Mouse (Mus musculus): ENCODE measurements at regions not wholly inside any gene's neighbourhood (a gene's known extent, or its start where the extent isn't known, plus 50 kb on each side); places are given as distances from the start of the nearest gene placed in this dataset.

DNA sequence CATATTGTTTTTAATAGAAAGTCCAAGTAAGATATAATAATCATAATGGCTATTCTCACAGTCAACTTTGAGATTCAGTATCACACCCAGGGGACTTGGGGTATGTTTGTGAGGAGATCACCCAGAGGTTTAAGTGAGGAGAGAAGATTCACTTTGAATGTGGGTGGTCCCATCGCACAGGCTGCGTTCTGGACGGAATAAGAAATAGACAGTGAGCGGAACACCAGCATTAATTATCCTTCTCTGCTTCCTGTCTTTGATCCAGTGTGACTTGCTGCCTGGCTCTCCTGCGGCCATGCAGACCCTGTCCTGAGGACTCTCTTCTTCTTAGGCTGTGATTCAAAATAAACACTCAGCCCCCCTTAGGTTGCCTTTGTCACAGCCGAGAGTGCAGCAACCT lies 60.6 kb upstream of the Kras start:
- Histone ChIP-seq H3K36me3 (ENCODE audit: insufficient read depth) (no peaks in the 10 kb centered on the region), H3K9me3 (ENCODE audit: low read length) (no peaks in the 10 kb centered on the region), H3K27ac (ENCODE audit: low read depth, low read length) (no peak overlapping the region), H3K27me3 (ENCODE audit: insufficient read depth, low read length) (no peaks in the 10 kb centered on the region), H3K9ac (no peak overlapping the region), H3K4me3 (ENCODE audit: low read depth, low read length) (no peak overlapping the region), H3K4me2 (ENCODE audit: low read depth) (no peak overlapping the region), H3K4me1 (ENCODE audit: insufficient read depth) (no peaks in the 10 kb centered on the region)
- 40% methylated on average over 6 of the region's 6 CpGs for WGBS
- DNase-seq (no peak), ATAC-seq (no peak)
- TF ChIP-seq CTCF (IDR thresholded peaks at IDR 0.05; ENCODE audit: low read depth) = no peak

DNA sequence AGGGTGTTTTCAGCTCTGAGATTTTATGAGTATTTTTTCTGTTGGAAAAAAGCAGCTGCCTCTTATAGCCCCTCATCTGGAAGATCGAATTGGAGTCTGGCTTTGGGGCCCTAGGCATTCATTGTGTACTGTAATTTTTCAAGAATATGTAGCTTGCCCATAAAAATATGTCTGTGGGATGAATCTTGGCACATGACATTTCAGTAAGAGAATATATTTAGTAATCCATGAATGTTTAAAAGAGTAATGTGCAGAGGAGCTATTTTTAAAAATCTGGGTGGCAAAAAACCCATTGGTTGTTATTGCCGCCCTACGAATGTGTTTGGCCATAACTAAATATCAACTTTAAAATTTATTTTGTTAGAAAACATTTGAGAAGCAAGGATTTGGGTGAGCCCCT lies 59.0 kb upstream of the Kras start:
- no peak overlapping the region for H3K27ac ChIP-seq (ENCODE audit: low read depth, low read length)
- no peaks in the 10 kb centered on the region for H3K36me3 ChIP-seq (ENCODE audit: insufficient read depth)
- no peak overlapping the region for H3K9ac ChIP-seq
- ATAC-seq (no peak), DNase-seq (no peak)
- WGBS = 70% methylated on average over 3 of the region's 3 CpGs
- H3K27me3 ChIP-seq (ENCODE audit: insufficient read depth, low read length) = no peaks in the 10 kb centered on the region
- no peak overlapping the region for H3K4me3 ChIP-seq (ENCODE audit: low read depth, low read length)
- no peak overlapping the region for H3K4me2 ChIP-seq (ENCODE audit: low read depth)
- no peaks in the 10 kb centered on the region for H3K4me1 ChIP-seq (ENCODE audit: insufficient read depth)
- TF ChIP-seq CTCF (IDR thresholded peaks at IDR 0.05; ENCODE audit: low read depth) = no peak
- H3K9me3 ChIP-seq (ENCODE audit: low read length) = no peaks in the 10 kb centered on the region

DNA sequence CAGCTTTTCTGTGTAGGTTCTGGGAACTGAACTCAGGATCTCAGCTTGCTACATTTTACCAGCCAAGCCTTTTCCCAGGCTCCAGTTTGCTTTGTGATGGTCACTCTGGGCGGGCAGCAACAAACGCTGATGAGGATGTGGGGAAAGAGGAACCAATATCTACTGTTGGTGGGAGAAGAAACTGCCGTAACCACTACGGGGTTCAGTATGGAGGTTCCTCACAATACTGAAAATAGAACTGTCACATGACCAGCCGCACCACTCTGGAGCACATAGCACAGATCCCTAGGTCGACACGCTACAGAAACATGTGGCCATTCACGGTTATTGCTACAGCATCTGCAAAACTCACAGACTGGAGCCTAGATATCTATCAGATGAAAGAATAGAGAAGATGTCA lies 57.2 kb upstream of the Kras start:
- TF ChIP-seq CTCF (IDR thresholded peaks at IDR 0.05; ENCODE audit: low read depth) = no peak
- H3K9me3 ChIP-seq (ENCODE audit: low read length) = no peaks in the 10 kb centered on the region
- H3K4me3 ChIP-seq (ENCODE audit: low read depth, low read length) = no peak overlapping the region
- H3K27me3 ChIP-seq (ENCODE audit: insufficient read depth, low read length) = no peaks in the 10 kb centered on the region
- DNase-seq = no peak
- 0 out of 2 replicates have a peak, but pooled peaks cover 7% of the 10 kb centered on the region for H3K4me1 ChIP-seq (ENCODE audit: insufficient read depth)
- WGBS = 89% methylated on average over 8 of the region's 8 CpGs
- peak overlapping the region; percentile 57; the same call in 1 of the 2 replicates for H3K27ac ChIP-seq (ENCODE audit: low read depth, low read length)
- H3K36me3 ChIP-seq (ENCODE audit: insufficient read depth) = no peaks in the 10 kb centered on the region
- no peak overlapping the region for H3K4me2 ChIP-seq (ENCODE audit: low read depth)
- no peak for ATAC-seq
- no peak overlapping the region for H3K9ac ChIP-seq

DNA sequence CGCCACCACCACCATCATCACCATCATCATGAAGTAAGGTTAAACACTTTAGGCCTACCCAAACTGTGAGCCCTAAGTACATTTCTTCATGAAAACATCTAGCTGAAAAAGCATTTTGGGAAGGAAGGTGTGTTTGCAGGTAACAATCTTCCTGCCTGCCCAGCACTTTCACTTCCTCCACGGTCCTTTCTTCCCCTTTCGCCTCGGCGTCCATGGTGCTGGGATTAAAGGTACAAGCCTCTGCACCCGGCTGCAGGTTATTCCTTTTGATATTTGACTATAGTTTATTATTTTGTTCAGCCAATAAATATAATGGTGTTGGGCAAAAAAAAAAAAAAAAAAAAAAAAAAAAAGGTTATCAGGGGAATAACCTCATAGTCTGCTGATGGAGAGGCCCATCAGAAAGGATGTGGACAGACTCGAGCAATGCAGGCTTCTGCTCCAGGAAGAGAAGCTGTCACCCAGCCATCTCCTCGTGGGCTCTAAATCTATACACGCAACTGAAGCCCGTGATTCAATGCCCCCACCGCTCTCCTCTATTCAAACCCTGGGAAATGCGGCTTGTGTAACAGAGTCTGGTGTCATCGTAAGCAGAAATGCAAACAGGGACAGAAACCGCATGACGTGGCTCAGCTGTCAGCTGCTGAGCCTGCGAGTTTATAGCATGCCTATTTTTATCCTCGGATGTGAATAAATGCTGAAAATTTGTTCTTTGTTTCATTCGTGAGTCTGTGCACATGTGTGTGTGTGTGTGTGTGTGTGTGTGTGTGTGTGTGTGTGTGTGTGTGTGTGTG lies 56.5 kb upstream of the Kras start:
- H3K4me2 ChIP-seq (ENCODE audit: low read depth) = no peak overlapping the region
- no peak for TF ChIP-seq CTCF (IDR thresholded peaks at IDR 0.05; ENCODE audit: low read depth)
- H3K4me1 ChIP-seq (ENCODE audit: insufficient read depth) = 0 out of 2 replicates have a peak, but pooled peaks cover 7% of the 10 kb centered on the region
- peak overlapping the region; percentile 57; the same call in 1 of the 2 replicates for H3K27ac ChIP-seq (ENCODE audit: low read depth, low read length)
- no peak overlapping the region for H3K4me3 ChIP-seq (ENCODE audit: low read depth, low read length)
- no peaks in the 10 kb centered on the region for H3K9me3 ChIP-seq (ENCODE audit: low read length)
- 58% methylated on average over 18 of the region's 18 CpGs for WGBS
- no peaks in the 10 kb centered on the region for H3K27me3 ChIP-seq (ENCODE audit: insufficient read depth, low read length)
- H3K36me3 ChIP-seq (ENCODE audit: insufficient read depth) = no peaks in the 10 kb centered on the region
- DNase-seq (peak; percentile 82), ATAC-seq (peak; percentile 86)
- no peak overlapping the region for H3K9ac ChIP-seq

DNA sequence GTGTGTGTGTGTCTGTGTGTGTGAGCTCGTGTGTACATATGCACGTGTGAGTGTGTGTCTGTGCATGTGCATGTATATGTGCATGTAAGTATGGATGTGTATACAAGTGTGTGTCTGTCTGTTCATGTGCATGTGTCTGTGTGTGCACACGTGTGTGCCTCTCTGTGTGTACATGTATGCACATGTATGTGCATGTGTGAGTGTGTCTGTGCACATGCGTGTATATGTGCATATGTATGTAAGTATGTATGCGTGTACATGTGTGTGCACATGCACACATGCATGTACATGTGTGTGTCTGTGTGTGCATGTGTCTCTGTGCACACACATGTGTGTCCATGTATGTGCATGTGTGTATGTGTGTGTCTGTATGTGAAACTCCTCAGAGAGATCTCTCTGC lies 55.6 kb upstream of the Kras start:
- Histone ChIP-seq H3K36me3 (ENCODE audit: insufficient read depth) (no peaks in the 10 kb centered on the region), H3K4me2 (ENCODE audit: low read depth) (no peak overlapping the region), H3K4me1 (ENCODE audit: insufficient read depth) (0 out of 2 replicates have a peak, but pooled peaks cover 7% of the 10 kb centered on the region), H3K9me3 (ENCODE audit: low read length) (no peaks in the 10 kb centered on the region), H3K27ac (ENCODE audit: low read depth, low read length) (no peak overlapping the region), H3K9ac (no peak overlapping the region), H3K27me3 (ENCODE audit: insufficient read depth, low read length) (no peaks in the 10 kb centered on the region), H3K4me3 (ENCODE audit: low read depth, low read length) (no peak overlapping the region)
- TF ChIP-seq CTCF (IDR thresholded peaks at IDR 0.05; ENCODE audit: low read depth) = no peak
- no peak for ATAC-seq
- WGBS = 97% methylated on average over 5 of the region's 5 CpGs
- DNase-seq = no peak

DNA sequence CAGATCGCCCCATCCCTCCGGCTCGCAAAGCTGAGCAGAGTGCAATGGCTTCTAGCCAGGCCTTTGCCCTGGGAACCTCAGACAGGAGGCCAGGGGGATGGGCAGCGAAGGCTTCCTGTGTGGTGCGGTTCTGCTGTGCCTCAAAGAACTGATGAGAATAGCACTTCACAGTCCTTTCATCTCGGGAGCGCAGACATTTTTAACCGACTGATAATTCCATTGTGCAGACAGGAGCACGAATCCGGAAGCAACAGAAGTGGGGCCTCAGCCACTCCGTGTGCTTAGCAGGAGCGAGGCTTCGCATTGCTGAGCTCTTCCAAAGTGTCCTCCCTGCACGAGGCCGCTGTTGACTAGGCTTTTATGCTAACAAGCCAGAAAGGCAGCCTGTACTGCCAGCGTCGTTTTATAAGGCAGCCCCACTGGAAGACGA lies 53.6 kb upstream of the Kras start:
- Histone ChIP-seq H3K4me2 (ENCODE audit: low read depth) (peak overlapping the region; percentile 37), H3K36me3 (ENCODE audit: insufficient read depth) (no peaks in the 10 kb centered on the region), H3K27ac (ENCODE audit: low read depth, low read length) (0 out of 2 replicates have a peak overlapping the region, but pooled peaks have one; percentile 22), H3K4me1 (ENCODE audit: insufficient read depth) (0 out of 2 replicates have a peak, but pooled peaks cover 7% of the 10 kb centered on the region), H3K27me3 (ENCODE audit: insufficient read depth, low read length) (no peaks in the 10 kb centered on the region), H3K9me3 (ENCODE audit: low read length) (no peaks in the 10 kb centered on the region), H3K9ac (peak overlapping the region; percentile 23), H3K4me3 (ENCODE audit: low read depth, low read length) (0 out of 2 replicates have a peak overlapping the region, but pooled peaks have one; percentile 7)
- DNase-seq = peak; percentile 77
- peak; percentile 79 for ATAC-seq
- WGBS = 10% methylated on average over 18 of the region's 18 CpGs
- TF ChIP-seq CTCF (IDR thresholded peaks at IDR 0.05; ENCODE audit: low read depth) = no peak

DNA sequence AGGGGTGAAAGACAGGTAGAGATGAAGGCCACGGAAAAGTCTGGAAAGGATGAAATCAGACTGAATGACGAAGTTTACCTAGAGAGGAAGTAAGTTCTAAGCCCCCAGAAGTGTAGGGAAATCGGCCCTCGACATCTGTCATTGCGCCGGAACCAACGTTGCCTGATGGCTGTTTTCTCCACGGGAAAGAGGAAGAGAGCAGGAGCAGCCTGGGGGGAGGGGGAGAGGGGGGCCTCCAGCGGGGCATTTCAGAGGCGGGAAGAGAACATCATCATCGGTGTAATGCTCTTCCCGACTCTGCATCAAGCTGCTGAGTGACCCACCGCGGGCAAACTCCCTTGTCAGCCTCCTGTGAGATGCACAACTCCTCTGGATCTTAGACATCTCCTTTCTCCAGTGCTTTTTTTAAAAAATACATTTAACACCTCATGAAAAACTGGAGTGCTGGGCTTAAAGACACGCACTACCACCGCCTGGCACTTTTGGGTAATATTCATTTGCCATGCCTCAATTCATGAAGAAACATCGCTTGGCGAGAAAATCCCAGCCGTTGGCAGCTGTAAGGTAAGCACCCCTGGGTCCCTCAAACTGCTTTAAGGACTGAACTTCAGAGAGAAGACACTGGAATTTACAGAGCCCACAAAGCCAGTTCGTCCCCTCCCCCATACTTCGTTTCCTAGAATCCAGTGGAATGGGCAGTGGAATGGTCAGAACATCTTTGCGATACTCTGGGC lies 53.0 kb upstream of the Kras start:
- TF ChIP-seq CTCF (IDR thresholded peaks at IDR 0.05; ENCODE audit: low read depth) = no peak
- H3K36me3 ChIP-seq (ENCODE audit: insufficient read depth) = no peaks in the 10 kb centered on the region
- DNase-seq = no peak
- no peak for ATAC-seq
- H3K9ac ChIP-seq = peak overlapping the region; percentile 23
- peak overlapping the region; percentile 37 for H3K4me2 ChIP-seq (ENCODE audit: low read depth)
- no peaks in the 10 kb centered on the region for H3K27me3 ChIP-seq (ENCODE audit: insufficient read depth, low read length)
- 0 out of 2 replicates have a peak overlapping the region, but pooled peaks have one; percentile 22 for H3K27ac ChIP-seq (ENCODE audit: low read depth, low read length)
- H3K4me1 ChIP-seq (ENCODE audit: insufficient read depth) = 0 out of 2 replicates have a peak, but pooled peaks cover 7% of the 10 kb centered on the region
- 69% methylated on average over 22 of the region's 22 CpGs for WGBS
- no peaks in the 10 kb centered on the region for H3K9me3 ChIP-seq (ENCODE audit: low read length)
- H3K4me3 ChIP-seq (ENCODE audit: low read depth, low read length) = 0 out of 2 replicates have a peak overlapping the region, but pooled peaks have one; percentile 7

Measured in forebrain, postnatal 0 days (tissue).